ENCODE assay signal across 8 mouse cellular contexts in genomic region chr17:28014449-28014848, GRCm38 (mm10).
DNase-seq lines count a peak whose midpoint lies in the region; ATAC-seq and TF ChIP-seq lines count a peak whose summit lies in the region.

No protein-coding gene starts in this region.

- H3K36me3 ChIP-seq in hindbrain, embryonic 10.5 days = peaks cover 18% of the 10 kb centered on the region
- no peaks in the 10 kb centered on the region for H3K36me3 ChIP-seq in hindbrain, embryonic 11.5 days (ENCODE audit: control insufficient read depth, insufficient read depth, low read length)
- H3K36me3 ChIP-seq in embryonic facial prominence, embryonic 10.5 days (replicated peaks) = peaks cover 32% of the 10 kb centered on the region
- H3K36me3 ChIP-seq in hindbrain, postnatal 0 days (ENCODE audit: insufficient read depth, low read length) = no peaks in the 10 kb centered on the region
- peaks cover 14% of the 10 kb centered on the region; the same call in 1 of the 2 replicates for H3K36me3 ChIP-seq in macrophage (ENCODE audit: inconsistent target)

- H3K79me2 ChIP-seq in macrophage (ENCODE audit: inconsistent target) = peaks cover 64% of the 10 kb centered on the region

- no peak for DNase-seq in hindbrain, embryonic 10.5 days (ENCODE audit: low spot score)
- DNase-seq in hindbrain, embryonic 11.5 days (ENCODE audit: low spot score) = no peak
- DNase-seq in embryonic facial prominence, embryonic 10.5 days (ENCODE audit: low spot score) = no peak
- DNase-seq in hindbrain, postnatal 0 days (ENCODE audit: low spot score) = no peak
- no peak for DNase-seq in embryo, embryonic 10 days (ENCODE audit: low spot score)
- DNase-seq in cerebellum, adult 18-20 months = no peak
- DNase-seq in thymus, postnatal 14 days = no peak

- no peaks in the 10 kb centered on the region for H3K27me3 ChIP-seq in hindbrain, embryonic 10.5 days (ENCODE audit: insufficient read depth, poor library complexity, severe bottlenecking)
- H3K27me3 ChIP-seq in hindbrain, embryonic 11.5 days (ENCODE audit: control insufficient read depth, insufficient read depth, low read length) = no peaks in the 10 kb centered on the region
- H3K27me3 ChIP-seq in embryonic facial prominence, embryonic 10.5 days (replicated peaks; ENCODE audit: low read depth, poor library complexity, severe bottlenecking) = no peaks in the 10 kb centered on the region
- H3K27me3 ChIP-seq in hindbrain, postnatal 0 days (ENCODE audit: insufficient read depth, low read length) = no peaks in the 10 kb centered on the region

- H3K4me2 ChIP-seq in hindbrain, embryonic 11.5 days (replicated peaks; ENCODE audit: low read depth, low read length) = no peak overlapping the region
- no peak overlapping the region for H3K4me2 ChIP-seq in hindbrain, postnatal 0 days (ENCODE audit: low read depth, low read length)

- H3K4me1 ChIP-seq in hindbrain, embryonic 10.5 days (replicated peaks) = peaks cover 75% of the 10 kb centered on the region
- peaks cover 15% of the 10 kb centered on the region for H3K4me1 ChIP-seq in hindbrain, embryonic 11.5 days (replicated peaks; ENCODE audit: control insufficient read depth, insufficient read depth, low read length)
- H3K4me1 ChIP-seq in embryonic facial prominence, embryonic 10.5 days = peaks cover 83% of the 10 kb centered on the region
- H3K4me1 ChIP-seq in hindbrain, postnatal 0 days (ENCODE audit: insufficient read depth, low read length) = peaks cover 21% of the 10 kb centered on the region

- peak overlapping the region; percentile 83 for H3K27ac ChIP-seq in hindbrain, embryonic 10.5 days
- no peak overlapping the region for H3K27ac ChIP-seq in hindbrain, embryonic 11.5 days (ENCODE audit: low read depth, low read length)
- peak overlapping the region; percentile 51 for H3K27ac ChIP-seq in embryonic facial prominence, embryonic 10.5 days (replicated peaks)
- peak overlapping the region; percentile 27; the same call in 1 of the 2 replicates for H3K27ac ChIP-seq in hindbrain, postnatal 0 days
- peak overlapping the region; percentile 84 for H3K27ac ChIP-seq in macrophage

- H3K9me3 ChIP-seq in hindbrain, embryonic 10.5 days = no peaks in the 10 kb centered on the region
- no peaks in the 10 kb centered on the region for H3K9me3 ChIP-seq in hindbrain, embryonic 11.5 days (ENCODE audit: control insufficient read depth, low read length)
- no peaks in the 10 kb centered on the region for H3K9me3 ChIP-seq in embryonic facial prominence, embryonic 10.5 days
- no peaks in the 10 kb centered on the region for H3K9me3 ChIP-seq in hindbrain, postnatal 0 days (ENCODE audit: low read length)

- ATAC-seq in hindbrain, embryonic 11.5 days (ENCODE audit: low FRiP score) = no peak
- ATAC-seq in hindbrain, postnatal 0 days = no peak

- TF ChIP-seq CTCF in hindbrain, postnatal 0 days (IDR thresholded peaks at IDR 0.05; ENCODE audit: low read depth) = no peak

- no peak overlapping the region for H3K4me3 ChIP-seq in hindbrain, embryonic 10.5 days
- no peak overlapping the region for H3K4me3 ChIP-seq in hindbrain, embryonic 11.5 days (ENCODE audit: low read depth, low read length)
- no peak overlapping the region for H3K4me3 ChIP-seq in embryonic facial prominence, embryonic 10.5 days
- no peak overlapping the region for H3K4me3 ChIP-seq in hindbrain, postnatal 0 days (ENCODE audit: low read length)
- no peak overlapping the region for H3K4me3 ChIP-seq in macrophage (ENCODE audit: inconsistent target)

- H3K9ac ChIP-seq in hindbrain, embryonic 11.5 days (ENCODE audit: low read depth, low read length) = no peak overlapping the region
- H3K9ac ChIP-seq in hindbrain, postnatal 0 days (replicated peaks; ENCODE audit: low read length) = no peak overlapping the region

- 70% methylated on average over 4 of the region's 4 CpGs for WGBS in hindbrain, embryonic 10.5 days
- 81% methylated on average over 4 of the region's 4 CpGs for WGBS in hindbrain, embryonic 11.5 days
- WGBS in embryonic facial prominence, embryonic 10.5 days = 75% methylated on average over 4 of the region's 4 CpGs
- WGBS in hindbrain, postnatal 0 days = 49% methylated on average over 4 of the region's 4 CpGs
- 53% methylated on average over 4 of the region's 4 CpGs for WGBS in macrophage (ENCODE audit: missing documents)
